Mouse (Mus musculus): ENCODE data around the gene P3h1. TPM values are rescaled to one million over a fixed set of nuclear protein-coding genes. Genes with fewer than 3 reads are reported as not detected.
A peak's percentile ranks its signal among the peaks of the same experiment; 100 is the strongest.

The P3h1 gene
- polyA plus RNA-seq, 1 experiment from 2014 or later, result 40.4 TPM

- Histone ChIP-seq H3K9me3 (ENCODE audit: low read depth, low read length) (no peaks in the 10 kb centered on the region), H3K27ac (ENCODE audit: low read depth) (no peak overlapping the region), H3K36me3 (ENCODE audit: insufficient read depth) (peaks cover 51% of the 10 kb centered on the region), H3K4me2 (no peak overlapping the region), H3K27me3 (ENCODE audit: insufficient read depth, low read length) (no peaks in the 10 kb centered on the region), H3K9ac (no peak overlapping the region), H3K4me3 (ENCODE audit: low read depth, low read length) (no peak overlapping the region), H3K4me1 (ENCODE audit: insufficient read depth) (no peaks in the 10 kb centered on the region)
- 83% methylated on average over 9 of the region's 9 CpGs for WGBS
- ATAC-seq (ENCODE audit: insufficient read depth) (no peak), DNase-seq (no peak)
- TF ChIP-seq CTCF (IDR thresholded peaks at IDR 0.05; ENCODE audit: low read depth), result no peak
Measured at GRCm38 (mm10) chr4:119245961-119246360, 13.2 kb downstream of the P3h1 start.

- Histone ChIP-seq H3K4me3 (ENCODE audit: low read depth, low read length) (no peak overlapping the region), H3K27ac (ENCODE audit: low read depth) (no peak overlapping the region), H3K36me3 (ENCODE audit: insufficient read depth) (peaks cover 43% of the 10 kb centered on the region), H3K4me2 (no peak overlapping the region), H3K9ac (no peak overlapping the region), H3K9me3 (ENCODE audit: low read depth, low read length) (no peaks in the 10 kb centered on the region), H3K27me3 (ENCODE audit: insufficient read depth, low read length) (no peaks in the 10 kb centered on the region), H3K4me1 (ENCODE audit: insufficient read depth) (no peaks in the 10 kb centered on the region; the same call in 1 of the 2 replicates)
- no peak for TF ChIP-seq CTCF (IDR thresholded peaks at IDR 0.05; ENCODE audit: low read depth)
- ATAC-seq (ENCODE audit: insufficient read depth) (no peak), DNase-seq (no peak)
- 76% methylated on average over 14 of the region's 14 CpGs for WGBS
Measured at GRCm38 (mm10) chr4:119246688-119247225, 14.0 kb downstream of the P3h1 start.

- no peak overlapping the region for H3K4me3 ChIP-seq (ENCODE audit: low read depth, low read length)
- TF ChIP-seq CTCF (IDR thresholded peaks at IDR 0.05; ENCODE audit: low read depth), result peak; percentile 91
- peaks cover 34% of the 10 kb centered on the region for H3K36me3 ChIP-seq (ENCODE audit: insufficient read depth)
- peak; percentile 83 for DNase-seq
- H3K27me3 ChIP-seq (ENCODE audit: insufficient read depth, low read length), result no peaks in the 10 kb centered on the region
- 34% methylated on average over 13 of the region's 13 CpGs for WGBS
- no peaks in the 10 kb centered on the region; the same call in 1 of the 2 replicates for H3K4me1 ChIP-seq (ENCODE audit: insufficient read depth)
- ATAC-seq (ENCODE audit: insufficient read depth), result peak; percentile 45; the same call in 1 of the 2 replicates
- H3K9me3 ChIP-seq (ENCODE audit: low read depth, low read length), result no peaks in the 10 kb centered on the region
- H3K4me2 ChIP-seq, result no peak overlapping the region
- no peak overlapping the region for H3K9ac ChIP-seq
- H3K27ac ChIP-seq (ENCODE audit: low read depth), result no peak overlapping the region
Measured at GRCm38 (mm10) chr4:119247462-119248235, 14.9 kb downstream of the P3h1 start.

- Histone ChIP-seq H3K9me3 (ENCODE audit: low read depth, low read length) (no peaks in the 10 kb centered on the region), H3K4me3 (ENCODE audit: low read depth, low read length) (no peak overlapping the region), H3K27me3 (ENCODE audit: insufficient read depth, low read length) (no peaks in the 10 kb centered on the region), H3K9ac (no peak overlapping the region), H3K4me1 (ENCODE audit: insufficient read depth) (no peaks in the 10 kb centered on the region; the same call in 1 of the 2 replicates), H3K4me2 (no peak overlapping the region), H3K27ac (ENCODE audit: low read depth) (no peak overlapping the region; the same call in 1 of the 2 replicates), H3K36me3 (ENCODE audit: insufficient read depth) (peaks cover 28% of the 10 kb centered on the region)
- ATAC-seq (ENCODE audit: insufficient read depth) (no peak), DNase-seq (peak; percentile 55)
- no peak for TF ChIP-seq CTCF (IDR thresholded peaks at IDR 0.05; ENCODE audit: low read depth)
- WGBS, result 71% methylated on average over 11 of the region's 11 CpGs
Measured at GRCm38 (mm10) chr4:119248407-119248965, 15.8 kb downstream of the P3h1 start.

GRCm38 (mm10) chr4:119252025-119252808 is 19.5 kb downstream of the P3h1 start:
- Histone ChIP-seq H3K9ac (no peak overlapping the region), H3K9me3 (ENCODE audit: low read depth, low read length) (no peaks in the 10 kb centered on the region), H3K4me3 (ENCODE audit: low read depth, low read length) (no peak overlapping the region), H3K27me3 (ENCODE audit: insufficient read depth, low read length) (no peaks in the 10 kb centered on the region), H3K36me3 (ENCODE audit: insufficient read depth) (peaks cover 12% of the 10 kb centered on the region), H3K4me2 (no peak overlapping the region), H3K4me1 (ENCODE audit: insufficient read depth) (no peaks in the 10 kb centered on the region; the same call in 1 of the 2 replicates), H3K27ac (ENCODE audit: low read depth) (no peak overlapping the region)
- no peak for ATAC-seq (ENCODE audit: insufficient read depth)
- no peak for DNase-seq
- no peak for TF ChIP-seq CTCF (IDR thresholded peaks at IDR 0.05; ENCODE audit: low read depth)
- 36% methylated on average over 7 of the region's 7 CpGs for WGBS

GRCm38 (mm10) chr4:119254012-119254618 is 21.4 kb downstream of the P3h1 start:
- no peak for TF ChIP-seq CTCF (IDR thresholded peaks at IDR 0.05; ENCODE audit: low read depth)
- 0 out of 2 replicates have a peak, but pooled peaks have one; percentile 22 for ATAC-seq (ENCODE audit: insufficient read depth)
- no peaks in the 10 kb centered on the region for H3K27me3 ChIP-seq (ENCODE audit: insufficient read depth, low read length)
- no peaks in the 10 kb centered on the region for H3K36me3 ChIP-seq (ENCODE audit: insufficient read depth)
- no peaks in the 10 kb centered on the region for H3K9me3 ChIP-seq (ENCODE audit: low read depth, low read length)
- H3K4me3 ChIP-seq (ENCODE audit: low read depth, low read length), result no peak overlapping the region
- no peak for DNase-seq
- H3K4me1 ChIP-seq (ENCODE audit: insufficient read depth), result no peaks in the 10 kb centered on the region; the same call in 1 of the 2 replicates
- no peak overlapping the region for H3K9ac ChIP-seq
- H3K27ac ChIP-seq (ENCODE audit: low read depth), result no peak overlapping the region
- H3K4me2 ChIP-seq, result no peak overlapping the region
- 37% methylated on average over 9 of the region's 9 CpGs for WGBS
